Mouse (Mus musculus): ENCODE results near the gene Capn10.
A peak's percentile ranks its signal among the peaks of the same experiment; 100 is the strongest.
"Not testable (repeated sequence)": the region's sequence is repeated elsewhere in the genome, so short reads cannot be mapped to it uniquely, and the experiment has no call there.

Capn10 gene

GRCm38 (mm10) chr1:92920474-92921200, 13.5 kb upstream of the Capn10 start:
- no peak for DNase-seq

- DNase-seq = no peak
Observed at GRCm38 (mm10) chr1:92921496-92921895, 12.7 kb upstream of the Capn10 start.

GRCm38 (mm10) chr1:92930171-92930706, 3.9 kb upstream of the Capn10 start:
- no peak for DNase-seq

GRCm38 (mm10) chr1:92933611-92934010, 565 bp upstream of the Capn10 start:
- no peak for DNase-seq

- peak; percentile 65 to 70 for DNase-seq
Observed at GRCm38 (mm10) chr1:92935054-92935962, 1.1 kb downstream of the Capn10 start.

- no peak for DNase-seq
Observed at GRCm38 (mm10) chr1:92935977-92936376, 1.8 kb downstream of the Capn10 start.

GRCm38 (mm10) chr1:92936467-92936866, 2.3 kb downstream of the Capn10 start:
- no peak for DNase-seq

GRCm38 (mm10) chr1:92937797-92938196, 3.6 kb downstream of the Capn10 start:
- no peak for DNase-seq

- DNase-seq = no peak
Observed at GRCm38 (mm10) chr1:92939746-92940145, 5.6 kb downstream of the Capn10 start.

GRCm38 (mm10) chr1:92943219-92943989, 9.2 kb downstream of the Capn10 start:
- DNase-seq = no peak

- DNase-seq = no peak
Observed at GRCm38 (mm10) chr1:92947966-92948365, 13.8 kb downstream of the Capn10 start.

GRCm38 (mm10) chr1:92949426-92949825, 15.2 kb downstream of the Capn10 start:
- DNase-seq = peak; percentile 46 to 57

- no peak for DNase-seq
Observed at GRCm38 (mm10) chr1:92950607-92951006, 16.4 kb downstream of the Capn10 start, which contains the start of gene Gpr35. Gene Gpr35 (plus strand): TSS chr1:92950865.

- no peak for DNase-seq
Observed at GRCm38 (mm10) chr1:92953641-92954040, 19.5 kb downstream of the Capn10 start.

- peak; percentile 83 to 86 for DNase-seq
Observed at GRCm38 (mm10) chr1:92956571-92957335, 22.6 kb downstream of the Capn10 start.

- DNase-seq = no peak
Observed at GRCm38 (mm10) chr1:92958999-92959398, 24.8 kb downstream of the Capn10 start.

GRCm38 (mm10) chr1:92970791-92971190, 36.6 kb downstream of the Capn10 start:
- DNase-seq = not testable (repeated sequence)

- DNase-seq = no peak
Observed at GRCm38 (mm10) chr1:92971879-92972795, 38.0 kb downstream of the Capn10 start.

- DNase-seq = peak; percentile 64 to 74
Observed at GRCm38 (mm10) chr1:92972854-92973253, 38.7 kb downstream of the Capn10 start.

GRCm38 (mm10) chr1:92976141-92976566, 42.0 kb downstream of the Capn10 start:
- peak in 1 of 2 experiments; percentile 37 for DNase-seq

- DNase-seq = no peak
Observed at GRCm38 (mm10) chr1:92978645-92979044, 44.5 kb downstream of the Capn10 start.

Measured in kidney, postnatal 4 days (tissue).